Mouse (Mus musculus): ENCODE data around the gene Dennd4a.

GRCm38 (mm10) chr9:64779628-64780027 is 31.5 kb upstream of the Dennd4a start:
- TF ChIP-seq CTCF (conservative IDR thresholded peaks at IDR 0.05 in 1 of 2, IDR thresholded peaks at IDR 0.05 in 1 of 2; ENCODE audit: low read depth in 2 of 2, low read length in 2 of 2) = peak; percentile 45 to 85
- TF ChIP-seq MAX (IDR thresholded peaks at IDR 0.05; ENCODE audit: low read length) = no peak
- TF ChIP-seq ZMIZ1 (IDR thresholded peaks at IDR 0.05; ENCODE audit: low read depth, low read length) = no peak
- no peak for TF ChIP-seq POLR2A (IDR thresholded peaks at IDR 0.05; ENCODE audit: low read depth, low read length)
- no peak for TF ChIP-seq MXI1 (IDR thresholded peaks at IDR 0.05; ENCODE audit: low read depth, low read length)
- TF ChIP-seq MAZ (IDR thresholded peaks at IDR 0.05; ENCODE audit: low read depth, low read length) = no peak
- no peak for TF ChIP-seq PAX5 (IDR thresholded peaks at IDR 0.05; ENCODE audit: low read length)

Measured in CH12.LX (cell line).